Mouse (Mus musculus) frontal cortex, postnatal 10 days (tissue): ENCODE data around the gene Ugt8a.

Experiments
- DNase-seq, 2 experiments: peaks; one replicate each; pipeline ENCODE4 v3.0.0; 2022; ENCODE audit warnings: low spot score in 2 of 2, mixed read lengths in 1 of 2

Gene Ugt8a

GRCm38 (mm10) chr3:125869873-125870272 lies 68.5 kb downstream of the Ugt8a start:
- DNase-seq: no peak

GRCm38 (mm10) chr3:125861601-125862000 lies 76.8 kb downstream of the Ugt8a start:
- no peak for DNase-seq

DNA sequence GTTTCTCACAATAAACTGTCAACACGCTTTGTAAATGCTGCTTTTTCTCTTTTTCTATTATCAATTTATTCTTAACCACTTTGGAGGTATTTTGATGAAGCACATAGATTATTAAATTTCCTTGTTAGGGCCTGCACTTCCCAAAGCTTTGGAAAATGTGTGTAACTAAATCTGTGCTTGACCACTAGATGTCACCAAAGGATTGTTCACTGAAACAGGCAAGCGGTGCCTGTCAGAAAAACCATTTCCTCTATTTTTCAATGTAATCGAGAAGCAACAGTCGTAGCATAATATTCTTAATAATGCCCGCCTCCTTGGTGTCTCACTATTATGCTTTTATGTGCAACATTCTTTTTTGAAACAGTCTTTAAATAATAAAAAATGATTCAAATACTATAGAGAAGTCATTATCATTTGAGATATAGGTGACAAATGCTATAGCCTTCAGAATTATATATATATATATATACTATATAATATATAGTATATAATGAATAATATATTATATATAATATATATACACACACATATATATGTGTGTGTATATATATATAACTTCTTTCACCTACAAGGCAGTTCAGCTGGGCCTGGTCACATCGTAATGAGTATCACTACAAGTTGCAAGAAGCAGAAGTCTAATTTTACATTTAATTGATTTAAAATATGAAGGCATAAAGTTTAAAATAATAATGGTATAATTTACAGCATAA lies 89.1 kb downstream of the Ugt8a start:
- peak in 1 of 2 experiments; percentile 6 for DNase-seq

- DNase-seq: no peak
Measured at GRCm38 (mm10) chr3:125828051-125828450, 110.4 kb downstream of the Ugt8a start.

DNA sequence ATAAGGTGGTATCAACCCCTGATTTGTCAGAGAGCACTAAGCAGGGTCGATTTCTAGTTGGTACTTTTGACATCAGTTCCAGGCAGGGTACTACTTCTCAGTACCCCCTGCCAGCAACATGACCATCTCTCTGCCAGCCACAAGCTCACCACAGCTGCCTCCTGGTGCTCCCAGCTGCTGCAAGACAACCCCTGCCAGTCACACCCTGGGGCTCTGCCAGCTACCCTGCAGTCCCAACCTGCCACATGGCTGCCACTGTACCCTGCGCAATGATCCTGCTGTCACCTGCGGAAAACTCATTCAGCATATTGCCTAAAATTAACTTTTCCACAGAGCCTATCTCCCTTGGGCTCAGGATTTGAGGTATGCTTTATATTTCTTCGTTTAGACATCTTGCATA lies 111.2 kb downstream of the Ugt8a start:
- no peak for DNase-seq

DNA sequence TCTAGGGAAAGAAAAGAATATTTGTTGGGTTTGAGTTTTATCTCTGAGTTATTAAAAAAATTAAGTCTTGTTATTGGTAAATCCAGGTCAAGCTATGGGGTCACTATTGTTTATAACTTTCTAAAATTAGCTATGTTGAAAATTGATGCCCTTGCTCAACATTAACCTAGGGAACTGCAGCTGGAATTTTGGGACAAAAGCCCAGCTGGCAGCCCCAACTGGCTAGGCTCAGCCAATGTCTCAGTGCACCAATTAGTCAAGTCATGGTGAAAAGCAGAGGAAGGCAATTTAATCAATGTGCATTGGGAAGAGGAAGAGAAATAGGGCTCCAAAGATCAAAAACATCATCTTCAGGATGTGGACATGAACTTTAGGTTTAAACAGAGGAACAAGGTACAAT lies 118.7 kb downstream of the Ugt8a start:
- no peak for DNase-seq
